Mouse (Mus musculus) embryo, embryonic 11 days (tissue): Measurements from ENCODE around the gene Tomt.

Experiments used
- DNase-seq: peaks from one replicate; pipeline ENCODE4 v3.0.0-alpha.2; 2015

Tomt gene

GRCm38 (mm10) chr7:101900331-101901097, 5.6 kb downstream of the Tomt start:
- no peak for DNase-seq

GRCm38 (mm10) chr7:101896104-101897066, 9.8 kb downstream of the Tomt start:
- DNase-seq: peak; percentile 99

GRCm38 (mm10) chr7:101895695-101896094, 10.5 kb downstream of the Tomt start:
- DNase-seq: peak; percentile 11

GRCm38 (mm10) chr7:101888460-101888859, 17.7 kb downstream of the Tomt start:
- DNase-seq: no peak

- no peak for DNase-seq
Observed at GRCm38 (mm10) chr7:101886274-101886673, 19.9 kb downstream of the Tomt start.

- DNase-seq: no peak
Observed at GRCm38 (mm10) chr7:101884160-101884559, 22.0 kb downstream of the Tomt start.

- no peak for DNase-seq
Observed at GRCm38 (mm10) chr7:101882413-101883154, 23.6 kb downstream of the Tomt start.

GRCm38 (mm10) chr7:101880855-101881254, 25.3 kb downstream of the Tomt start:
- no peak for DNase-seq

- no peak for DNase-seq
Observed at GRCm38 (mm10) chr7:101875978-101876377, 30.2 kb downstream of the Tomt start.

- DNase-seq: no peak
Observed at GRCm38 (mm10) chr7:101871296-101871695, 34.9 kb downstream of the Tomt start.

- no peak for DNase-seq
Observed at GRCm38 (mm10) chr7:101870629-101871028, 35.5 kb downstream of the Tomt start, which contains the start of gene Folr1. Folr1 (minus strand) TSS chr7:101870788.

- DNase-seq: no peak
Observed at GRCm38 (mm10) chr7:101869163-101869500, 37.0 kb downstream of the Tomt start.

GRCm38 (mm10) chr7:101868241-101869162, 37.7 kb downstream of the Tomt start:
- no peak for DNase-seq

GRCm38 (mm10) chr7:101867482-101867881, 38.7 kb downstream of the Tomt start:
- no peak for DNase-seq

GRCm38 (mm10) chr7:101866491-101867265, 39.5 kb downstream of the Tomt start:
- DNase-seq: no peak

GRCm38 (mm10) chr7:101863415-101863814, 42.7 kb downstream of the Tomt start, which contains the start of gene Anapc15:
Anapc15 (plus strand) TSS chr7:101863715.
- DNase-seq: no peak

GRCm38 (mm10) chr7:101862291-101862690, 43.9 kb downstream of the Tomt start:
- DNase-seq: no peak

GRCm38 (mm10) chr7:101860978-101861377, 45.2 kb downstream of the Tomt start:
- DNase-seq: no peak

GRCm38 (mm10) chr7:101858362-101858761, 47.8 kb downstream of the Tomt start:
- DNase-seq: no peak

GRCm38 (mm10) chr7:101857094-101857493, 49.1 kb downstream of the Tomt start, which contains the start of gene Folr2:
Folr2 (minus strand) TSS chr7:101857194.
- DNase-seq: no peak

GRCm38 (mm10) chr7:101853816-101854215, 52.3 kb downstream of the Tomt start:
- no peak for DNase-seq
